Comparison of ENCODE assay signal across 11 mouse cellular contexts in genomic region chr3:89526298-89527090, GRCm38 (mm10). TPM values are rescaled to one million over a fixed set of nuclear protein-coding genes. Genes with fewer than 3 reads are reported as not detected.
DNase-seq lines count a peak whose midpoint lies in the region; ATAC-seq lines count a peak whose summit lies in the region.
"Had no signal": no experiment of that assay in that cellular context is flagged by ENCODE, and none has a peak within 500 bp of the region (broad histone marks: within the 10 kb centered on the region; RNA-seq: fewer than 3 reads in every experiment).

No protein-coding gene starts in this region.

- peak overlapping the region; percentile 37; the same call in 1 of the 2 replicates for H3K9ac ChIP-seq in forebrain, embryonic 14.5 days (ENCODE audit: low read length)
- H3K9ac ChIP-seq in hindbrain, embryonic 16.5 days (ENCODE audit: low read depth, low read length) = peak overlapping the region; percentile 33; the same call in 1 of the 2 replicates
- H3K9ac ChIP-seq in heart, embryonic 12.5 days = no peak overlapping the region
- H3K9ac ChIP-seq in liver, embryonic 11.5 days (ENCODE audit: low read depth, low read length) = no peak overlapping the region

- H3K36me3 ChIP-seq in forebrain, embryonic 14.5 days (ENCODE audit: control insufficient read depth, insufficient read depth, low read length) = no peaks in the 10 kb centered on the region
- no peaks in the 10 kb centered on the region for H3K36me3 ChIP-seq in forebrain, embryonic 10.5 days (replicated peaks)
- H3K36me3 ChIP-seq in hindbrain, embryonic 16.5 days (ENCODE audit: control insufficient read depth, insufficient read depth, low read length) = no peaks in the 10 kb centered on the region
- H3K36me3 ChIP-seq in heart, embryonic 12.5 days = no peaks in the 10 kb centered on the region
- no peaks in the 10 kb centered on the region for H3K36me3 ChIP-seq in liver, embryonic 11.5 days (ENCODE audit: control insufficient read depth, insufficient read depth, low read length)

- H3K27ac ChIP-seq in forebrain, embryonic 14.5 days (ENCODE audit: low read depth, low read length) = peak overlapping the region; percentile 48
- no peak overlapping the region for H3K27ac ChIP-seq in forebrain, embryonic 10.5 days
- H3K27ac ChIP-seq in hindbrain, embryonic 16.5 days (ENCODE audit: low read depth, low read length) = peak overlapping the region; percentile 23; the same call in 1 of the 2 replicates
- no peak overlapping the region for H3K27ac ChIP-seq in heart, embryonic 12.5 days (ENCODE audit: poor library complexity, severe bottlenecking)
- no peak overlapping the region for H3K27ac ChIP-seq in liver, embryonic 11.5 days (ENCODE audit: low read depth, low read length)

- peak; percentile 41 for DNase-seq in forebrain, embryonic 14.5 days (ENCODE audit: low spot score)
- DNase-seq in forebrain, embryonic 10.5 days (ENCODE audit: extremely low spot score, low spot score) = no peak
- peak; percentile 25 for DNase-seq in ES-CJ7 (ENCODE audit: low read depth, low spot score)
- peak; percentile 33 to 36 for DNase-seq in lung, postnatal 4 days
- DNase-seq in liver, embryonic 11.5 days (ENCODE audit: low spot score) = no peak
- DNase-seq: B cell, adult 2 months; kidney, postnatal 10 days had no signal

- peak overlapping the region; percentile 34 for H3K4me2 ChIP-seq in forebrain, embryonic 14.5 days (ENCODE audit: low read length)
- H3K4me2 ChIP-seq in hindbrain, embryonic 16.5 days (ENCODE audit: low read length) = peak overlapping the region; percentile 37
- no peak overlapping the region for H3K4me2 ChIP-seq in heart, embryonic 12.5 days
- no peak overlapping the region for H3K4me2 ChIP-seq in liver, embryonic 11.5 days

- H3K9me3 ChIP-seq in forebrain, embryonic 14.5 days (replicated peaks; ENCODE audit: control insufficient read depth, low read length) = no peaks in the 10 kb centered on the region
- no peaks in the 10 kb centered on the region for H3K9me3 ChIP-seq in forebrain, embryonic 10.5 days
- no peaks in the 10 kb centered on the region for H3K9me3 ChIP-seq in hindbrain, embryonic 16.5 days (ENCODE audit: control insufficient read depth, low read length)
- no peaks in the 10 kb centered on the region for H3K9me3 ChIP-seq in heart, embryonic 12.5 days (replicated peaks)
- H3K9me3 ChIP-seq in liver, embryonic 11.5 days (ENCODE audit: control insufficient read depth, low read length) = no peaks in the 10 kb centered on the region
- H3K9me3 ChIP-seq: megakaryocyte, embryonic 14.5 days had no signal

- no peaks in the 10 kb centered on the region for H3K27me3 ChIP-seq in forebrain, embryonic 14.5 days (replicated peaks; ENCODE audit: control insufficient read depth, insufficient read depth, low read length)
- peaks cover 34% of the 10 kb centered on the region for H3K27me3 ChIP-seq in forebrain, embryonic 10.5 days (ENCODE audit: poor library complexity, severe bottlenecking)
- H3K27me3 ChIP-seq in hindbrain, embryonic 16.5 days (replicated peaks; ENCODE audit: control insufficient read depth, insufficient read depth, low read length) = no peaks in the 10 kb centered on the region
- H3K27me3 ChIP-seq in heart, embryonic 12.5 days (replicated peaks) = peaks cover 56% of the 10 kb centered on the region
- peaks cover 26% of the 10 kb centered on the region for H3K27me3 ChIP-seq in liver, embryonic 11.5 days (replicated peaks; ENCODE audit: control insufficient read depth, insufficient read depth, low read length)

- no peak overlapping the region for H3K4me3 ChIP-seq in forebrain, embryonic 14.5 days (ENCODE audit: low read depth, low read length)
- no peak overlapping the region for H3K4me3 ChIP-seq in forebrain, embryonic 10.5 days
- peak overlapping the region; percentile 13; the same call in 1 of the 2 replicates for H3K4me3 ChIP-seq in hindbrain, embryonic 16.5 days (ENCODE audit: low read length)
- H3K4me3 ChIP-seq in heart, embryonic 12.5 days = no peak overlapping the region
- H3K4me3 ChIP-seq in liver, embryonic 11.5 days (ENCODE audit: low read depth, low read length) = no peak overlapping the region
- H3K4me3 ChIP-seq: megakaryocyte, embryonic 14.5 days had no signal

- peaks cover 33% of the 10 kb centered on the region for H3K4me1 ChIP-seq in forebrain, embryonic 14.5 days (ENCODE audit: control insufficient read depth, insufficient read depth, low read length)
- peaks cover 29% of the 10 kb centered on the region for H3K4me1 ChIP-seq in forebrain, embryonic 10.5 days
- H3K4me1 ChIP-seq in hindbrain, embryonic 16.5 days (ENCODE audit: control insufficient read depth, insufficient read depth, low read depth, low read length) = peaks cover 29% of the 10 kb centered on the region
- H3K4me1 ChIP-seq in heart, embryonic 12.5 days (replicated peaks) = peaks cover 24% of the 10 kb centered on the region
- peaks cover 10% of the 10 kb centered on the region for H3K4me1 ChIP-seq in liver, embryonic 11.5 days (replicated peaks; ENCODE audit: control insufficient read depth, insufficient read depth, low read length)

- 55% methylated on average over 17 of the region's 17 CpGs for WGBS in forebrain, embryonic 14.5 days
- 72% methylated on average over 17 of the region's 17 CpGs for WGBS in forebrain, embryonic 10.5 days
- WGBS in hindbrain, embryonic 16.5 days = 58% methylated on average over 17 of the region's 17 CpGs
- 55% methylated on average over 17 of the region's 17 CpGs for WGBS in heart, embryonic 12.5 days
- WGBS in liver, embryonic 11.5 days = 59% methylated on average over 17 of the region's 17 CpGs

- 0 out of 2 replicates have a peak, but pooled peaks have one; percentile 7 for ATAC-seq in forebrain, embryonic 14.5 days
- ATAC-seq in hindbrain, embryonic 16.5 days = 0 out of 2 replicates have a peak, but pooled peaks have one; percentile 24
- ATAC-seq in granulocyte monocyte progenitor cell, adult 5-6 weeks (replicated peaks; ENCODE audit: poor library complexity, severe bottlenecking) = no peak
- no peak for ATAC-seq in heart, embryonic 12.5 days (ENCODE audit: insufficient number of reproducible peaks, low FRiP score)
- ATAC-seq in liver, embryonic 11.5 days (replicated peaks; ENCODE audit: low FRiP score) = no peak

RNA-seq across cellular contexts. Expression of gene Kcnn3, which starts 6.5 kb away (rescaled TPM):
- polyA plus RNA-seq in forebrain, embryonic 14.5 days (2014; fragmentation: Nextera tagmentation; extraction: Ambion mirVana) = 4.8 and 6.1 TPM in 2 replicates
- 0.81 and 0.92 TPM in 2 replicates for polyA plus RNA-seq in forebrain, embryonic 10.5 days (2016; fragmentation: Nextera tagmentation; extraction: Ambion mirVana)
- polyA plus RNA-seq in hindbrain, embryonic 16.5 days (2015; fragmentation: Nextera tagmentation; extraction: Ambion mirVana) = 9.0 and 10.4 TPM in 2 replicates
- not detected in 2 replicates for total RNA-seq in granulocyte monocyte progenitor cell, adult 5-6 weeks (2014; fragmentation: Nextera tagmentation)
- total RNA-seq in granulocyte monocyte progenitor cell, adult 5-6 weeks (2017) = not detected in 2 replicates
- 1.4 and 1.5 TPM in 2 replicates for polyA plus RNA-seq in heart, embryonic 12.5 days (2016; fragmentation: Nextera tagmentation; extraction: Ambion mirVana)
- polyA plus RNA-seq in liver, embryonic 11.5 days (2014; fragmentation: Nextera tagmentation; extraction: Ambion mirVana) = 0.19 and 0.45 TPM in 2 replicates

Comparison
In these comparisons a context has a peak if more than half of its experiments do, and no peak if none do; other contexts are left out.
1. DNase-seq: peak in forebrain, embryonic 14.5 days (single experiment), ES-CJ7 (single experiment) and lung, postnatal 4 days (2 of 2); none in forebrain, embryonic 10.5 days (single experiment) and liver, embryonic 11.5 days (single experiment).
2. H3K27ac ChIP-seq: peak in forebrain, embryonic 14.5 days (single experiment) and hindbrain, embryonic 16.5 days (single experiment); none in forebrain, embryonic 10.5 days (single experiment), heart, embryonic 12.5 days (single experiment) and liver, embryonic 11.5 days (single experiment).
3. ATAC-seq: peak in forebrain, embryonic 14.5 days (single experiment) and hindbrain, embryonic 16.5 days (single experiment); none in granulocyte monocyte progenitor cell, adult 5-6 weeks (single experiment), heart, embryonic 12.5 days (single experiment) and liver, embryonic 11.5 days (single experiment).
4. H3K4me2 ChIP-seq: peak in forebrain, embryonic 14.5 days (single experiment) and hindbrain, embryonic 16.5 days (single experiment); none in heart, embryonic 12.5 days (single experiment) and liver, embryonic 11.5 days (single experiment).
5. H3K9ac ChIP-seq: peak in forebrain, embryonic 14.5 days (single experiment) and hindbrain, embryonic 16.5 days (single experiment); none in heart, embryonic 12.5 days (single experiment) and liver, embryonic 11.5 days (single experiment).